Mouse (Mus musculus) brain, embryonic 14.5 days (tissue): ENCODE data around the gene Atp10b.

Experiments used
- CTCF ChIP-seq: fragments of 200-500 bp; IDR thresholded peaks from 2 replicates; pipeline ENCODE4 v1.5.1; 2012; ENCODE audit warnings: inconsistent platforms, mild to moderate bottlenecking, moderate library complexity, borderline replicate concordance; ENCODE audit not compliant: insufficient read depth, insufficient read length; ENCODE audit errors: extremely low read depth
- POLR2A ChIP-seq: fragments of 200-500 bp; IDR thresholded peaks from 2 replicates; pipeline ENCODE4 v1.6.1; 2012; ENCODE audit warnings: mild to moderate bottlenecking, inconsistent platforms, borderline replicate concordance; ENCODE audit not compliant: poor library complexity, insufficient read depth, insufficient read length, severe bottlenecking; ENCODE audit errors: extremely low read depth

- no peak for TF ChIP-seq CTCF
- TF ChIP-seq POLR2A = no peak
Measured at GRCm38 (mm10) chr11:43148341-43148740, 1.3 kb upstream of the Atp10b start.
